Mouse (Mus musculus): ENCODE data around the gene Fads6. TPM values are rescaled to one million over a fixed set of nuclear protein-coding genes. Genes with fewer than 3 reads are reported as not detected.

Gene Fads6
- total RNA-seq, 2 experiments from 2014 or later, result 1.3 to 2.9 TPM

DNA sequence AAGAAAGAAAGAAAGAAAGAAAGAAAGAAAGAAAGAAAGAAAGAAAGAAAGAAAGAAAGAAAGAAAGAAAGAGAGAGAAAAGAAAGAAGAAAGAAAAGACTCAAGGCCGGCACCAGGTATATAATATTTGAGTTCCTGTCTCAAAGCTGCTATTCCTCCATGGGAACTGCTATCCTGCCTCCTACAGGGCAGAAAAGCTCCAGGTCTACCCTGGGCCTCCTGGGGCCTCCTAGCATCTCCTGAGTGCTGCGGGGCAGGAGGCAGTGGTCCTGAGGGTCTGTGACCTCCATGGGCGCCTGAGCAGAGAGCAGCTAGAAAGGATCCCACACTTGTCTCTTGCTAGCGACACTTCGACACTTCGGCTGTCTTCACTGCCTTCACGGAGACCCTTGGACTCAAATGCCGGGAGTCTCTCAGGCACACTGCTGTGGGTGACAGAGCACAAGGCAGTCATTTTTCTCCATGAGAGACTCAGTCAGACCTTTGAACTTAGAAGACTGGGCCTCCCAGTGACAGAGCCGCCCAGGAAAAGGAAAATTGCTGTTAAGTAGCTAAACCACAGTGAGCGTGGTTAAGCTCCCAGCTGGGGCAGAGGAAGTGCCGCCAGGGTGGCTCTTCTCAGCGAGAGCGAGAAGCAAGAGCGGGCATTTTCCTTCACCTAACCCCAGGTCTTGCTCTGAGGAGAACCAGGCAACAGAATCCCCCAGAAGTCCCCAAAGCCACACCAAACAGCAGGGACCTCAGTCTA is 66.1 kb downstream of the Fads6 start:
- ATAC-seq (replicated peaks; ENCODE audit: poor library complexity, severe bottlenecking), result peak; percentile 75

Other genes with a start within 250 kb of the Fads6 start
- gene Cd300ld3, start 249.3 kb downstream of the Fads6 start, total RNA-seq (2014; fragmentation: Nextera tagmentation), result not detected in 2 replicates
- gene Cd300ld3, start 249.3 kb downstream of the Fads6 start, total RNA-seq (2017), result not detected in 2 replicates
- gene Cd300e, start 235.5 kb downstream of the Fads6 start, total RNA-seq (2014; fragmentation: Nextera tagmentation), result not detected in 2 replicates
- gene Cd300e, start 235.5 kb downstream of the Fads6 start, total RNA-seq (2017), result not detected in 2 replicates
- gene Rab37, start 206.2 kb downstream of the Fads6 start, total RNA-seq (2014; fragmentation: Nextera tagmentation), result 6.5 and 15.1 TPM in 2 replicates
- gene Rab37, start 206.2 kb downstream of the Fads6 start, total RNA-seq (2017), result 7.1 and 10.0 TPM in 2 replicates
- not detected in 2 replicates for gene Cd300lf, start 163.7 kb downstream of the Fads6 start, total RNA-seq (2014; fragmentation: Nextera tagmentation)
- 0.46 and 2.8 TPM in 2 replicates for gene Cd300lf, start 163.7 kb downstream of the Fads6 start, total RNA-seq (2017)
- 37.4 and 55.9 TPM in 2 replicates for gene Slc9a3r1, start 134.3 kb downstream of the Fads6 start, total RNA-seq (2014; fragmentation: Nextera tagmentation)
- gene Slc9a3r1, start 134.3 kb downstream of the Fads6 start, total RNA-seq (2017), result 48.2 and 50.3 TPM in 2 replicates
- 11.5 and 12.8 TPM in 2 replicates for gene Tmem104, start 110.2 kb downstream of the Fads6 start, total RNA-seq (2014; fragmentation: Nextera tagmentation)
- 2.4 and 3.6 TPM in 2 replicates for gene Tmem104, start 110.2 kb downstream of the Fads6 start, total RNA-seq (2017)
- gene Nat9, start 109.8 kb downstream of the Fads6 start, total RNA-seq (2014; fragmentation: Nextera tagmentation), result 27.1 and 27.5 TPM in 2 replicates
- 21.3 and 28.0 TPM in 2 replicates for gene Nat9, start 109.8 kb downstream of the Fads6 start, total RNA-seq (2017)
- not detected in 2 replicates for gene Grin2c, start 30.4 kb downstream of the Fads6 start, total RNA-seq (2014; fragmentation: Nextera tagmentation)
- gene Grin2c, start 30.4 kb downstream of the Fads6 start, total RNA-seq (2017), result not detected in 2 replicates
- 23.9 and 26.4 TPM in 2 replicates for gene Fdxr, start 20.6 kb downstream of the Fads6 start, total RNA-seq (2014; fragmentation: Nextera tagmentation)
- 9.7 and 14.2 TPM in 2 replicates for gene Fdxr, start 20.6 kb downstream of the Fads6 start, total RNA-seq (2017)
- not detected in 2 replicates for gene Otop2, start 9.5 kb upstream of the Fads6 start, total RNA-seq (2014; fragmentation: Nextera tagmentation)
- gene Otop2, start 9.5 kb upstream of the Fads6 start, total RNA-seq (2017), result not detected in 2 replicates
- not detected in 2 replicates for gene Ush1g, start 24.4 kb upstream of the Fads6 start, total RNA-seq (2014; fragmentation: Nextera tagmentation)
- not detected in 2 replicates for gene Ush1g, start 24.4 kb upstream of the Fads6 start, total RNA-seq (2017)
- gene Otop3, start 37.1 kb upstream of the Fads6 start, total RNA-seq (2014; fragmentation: Nextera tagmentation), result not detected in 2 replicates
- not detected in 2 replicates for gene Otop3, start 37.1 kb upstream of the Fads6 start, total RNA-seq (2017)
- gene Hid1, start 70.1 kb upstream of the Fads6 start, total RNA-seq (2014; fragmentation: Nextera tagmentation), result not detected in 2 replicates
- not detected in 2 replicates for gene Hid1, start 70.1 kb upstream of the Fads6 start, total RNA-seq (2017)
- 0.68 TPM in 1 of 2 replicates, not detected in the other for gene Cdr2l, start 84.3 kb upstream of the Fads6 start, total RNA-seq (2014; fragmentation: Nextera tagmentation)
- gene Cdr2l, start 84.3 kb upstream of the Fads6 start, total RNA-seq (2017), result 0.67 TPM in 1 of 2 replicates, not detected in the other
- 73.3 and 77.9 TPM in 2 replicates for gene Mrpl58, start 106.1 kb upstream of the Fads6 start, total RNA-seq (2014; fragmentation: Nextera tagmentation)
- gene Mrpl58, start 106.1 kb upstream of the Fads6 start, total RNA-seq (2017), result 91.3 and 109 TPM in 2 replicates
- 783 and 971 TPM in 2 replicates for gene Atp5h, start 122.3 kb upstream of the Fads6 start, total RNA-seq (2014; fragmentation: Nextera tagmentation)
- 804 and 885 TPM in 2 replicates for gene Atp5h, start 122.3 kb upstream of the Fads6 start, total RNA-seq (2017)
- 16.4 and 19.4 TPM in 2 replicates for gene Kctd2, start 122.5 kb upstream of the Fads6 start, total RNA-seq (2014; fragmentation: Nextera tagmentation)
- 9.5 and 9.6 TPM in 2 replicates for gene Kctd2, start 122.5 kb upstream of the Fads6 start, total RNA-seq (2017)
- gene Trim80, start 142.9 kb upstream of the Fads6 start, total RNA-seq (2014; fragmentation: Nextera tagmentation), result not detected in 2 replicates
- not detected in 2 replicates for gene Trim80, start 142.9 kb upstream of the Fads6 start, total RNA-seq (2017)
- gene Slc16a5, start 164.8 kb upstream of the Fads6 start, total RNA-seq (2014; fragmentation: Nextera tagmentation), result not detected in 2 replicates
- gene Slc16a5, start 164.8 kb upstream of the Fads6 start, total RNA-seq (2017), result not detected in 2 replicates
- gene Armc7, start 178.0 kb upstream of the Fads6 start, total RNA-seq (2014; fragmentation: Nextera tagmentation), result 5.1 and 5.2 TPM in 2 replicates
- gene Armc7, start 178.0 kb upstream of the Fads6 start, total RNA-seq (2017), result 2.6 and 4.1 TPM in 2 replicates
- 75.8 and 96.5 TPM in 2 replicates for gene Nt5c, start 194.2 kb upstream of the Fads6 start, total RNA-seq (2014; fragmentation: Nextera tagmentation)
- 113 and 118 TPM in 2 replicates for gene Nt5c, start 194.2 kb upstream of the Fads6 start, total RNA-seq (2017)
- gene Jpt1, start 216.7 kb upstream of the Fads6 start, total RNA-seq (2014; fragmentation: Nextera tagmentation), result 100 and 137 TPM in 2 replicates
- gene Jpt1, start 216.7 kb upstream of the Fads6 start, total RNA-seq (2017), result 136 and 149 TPM in 2 replicates
- 482 and 644 TPM in 2 replicates for gene Sumo2, start 238.6 kb upstream of the Fads6 start, total RNA-seq (2014; fragmentation: Nextera tagmentation)
- 590 and 678 TPM in 2 replicates for gene Sumo2, start 238.6 kb upstream of the Fads6 start, total RNA-seq (2017)